Mouse (Mus musculus) layer of hippocampus, adult 9-10 months (tissue): ENCODE data around the gene D930007J09Rik.

Source experiments
- DNase-seq: peaks from one replicate; pipeline ENCODE4 v3.0.0; 2022; ENCODE audit warnings: low spot score

The D930007J09Rik gene

GRCm38 (mm10) chr13:32802259-32803081 is at the start of gene D930007J09Rik:
TSS of gene D930007J09Rik (minus strand) at chr13:32802849.
- DNase-seq, result no peak

DNA sequence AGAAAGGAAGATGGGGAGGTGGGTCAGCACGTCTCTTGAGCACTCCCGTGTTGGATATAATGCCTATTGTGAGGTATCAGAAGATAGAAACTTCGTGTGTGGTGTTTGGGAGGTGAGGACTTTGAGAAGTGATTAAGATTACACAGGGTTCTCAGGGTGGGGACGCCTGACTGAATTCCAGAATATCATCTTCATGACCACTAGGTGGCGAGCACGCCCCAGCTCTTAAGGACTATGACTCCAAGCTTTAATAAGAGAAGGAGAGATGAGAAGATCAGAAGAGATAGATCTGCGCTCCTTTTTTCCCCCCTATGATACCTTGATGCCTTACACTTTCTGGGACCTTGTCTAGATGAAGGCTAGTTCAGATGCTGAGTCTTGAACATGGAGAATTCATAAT is 49.3 kb upstream of the D930007J09Rik start:
- DNase-seq, result peak; percentile 51

- no peak for DNase-seq
These were observed 48.2 kb upstream of the D930007J09Rik start, which contains the start of gene Serpinb1a for GRCm38 (mm10) chr13:32850668-32851404. TSS of gene Serpinb1a (minus strand) at chr13:32851185.

DNA sequence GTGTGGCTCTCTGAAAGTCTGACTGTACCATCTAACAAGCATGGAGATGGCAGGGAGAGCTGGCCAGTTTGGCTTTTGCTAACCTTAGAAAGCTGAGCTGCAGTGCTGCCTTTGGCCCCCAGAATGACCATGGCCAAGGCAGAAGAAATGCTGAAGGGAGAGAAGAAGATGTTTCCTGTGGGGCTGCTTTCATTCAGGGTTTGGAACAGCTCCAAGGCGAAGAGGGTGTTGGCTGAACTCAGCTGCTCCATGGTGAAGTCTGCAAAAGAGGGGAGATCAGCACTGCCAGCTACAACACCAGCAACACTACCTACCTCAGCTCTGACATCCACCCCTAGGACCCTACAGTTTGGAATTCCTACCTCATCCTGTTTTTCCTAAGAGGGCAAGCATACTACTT is 47.5 kb upstream of the D930007J09Rik start:
- DNase-seq, result no peak

GRCm38 (mm10) chr13:32849531-32850123 is 47.0 kb upstream of the D930007J09Rik start:
- no peak for DNase-seq

DNA sequence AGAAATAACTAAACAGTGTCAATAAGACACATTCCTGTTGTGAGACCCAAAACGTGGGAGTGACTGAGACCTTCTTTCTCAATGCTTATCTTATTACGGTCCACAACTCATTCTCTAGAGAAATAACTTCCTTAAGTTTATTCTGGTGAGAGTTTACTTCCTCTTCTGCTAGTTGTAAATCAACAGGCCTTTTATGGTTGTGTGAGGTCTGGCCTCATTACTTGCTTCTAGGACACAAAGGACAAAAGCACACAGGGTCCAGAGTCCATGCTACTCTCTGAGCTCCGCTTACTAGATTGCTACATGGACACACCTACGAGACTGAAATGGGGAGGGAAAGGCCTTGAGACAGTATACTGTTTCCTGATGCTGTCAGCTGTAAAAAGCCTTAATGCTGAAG is 46.4 kb upstream of the D930007J09Rik start:
- no peak for DNase-seq

DNA sequence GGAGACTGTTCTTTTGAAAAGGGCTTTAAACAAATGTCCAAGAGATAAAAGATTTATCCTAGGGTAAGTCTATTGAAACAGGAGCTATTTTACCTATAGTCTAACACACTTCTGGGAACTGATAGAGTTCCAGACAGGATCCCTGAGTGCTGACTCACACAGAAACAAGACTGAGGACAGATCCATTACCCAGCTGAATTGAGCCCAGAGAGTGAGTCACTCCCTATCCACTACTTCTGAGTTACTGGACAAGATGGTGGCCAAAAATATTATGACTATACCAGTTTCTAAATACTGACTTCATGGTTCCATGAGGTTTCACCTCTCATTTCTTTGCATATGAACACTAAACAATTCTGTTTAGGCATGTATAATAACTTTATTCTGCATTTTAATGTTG is 43.6 kb upstream of the D930007J09Rik start:
- DNase-seq, result no peak

DNA sequence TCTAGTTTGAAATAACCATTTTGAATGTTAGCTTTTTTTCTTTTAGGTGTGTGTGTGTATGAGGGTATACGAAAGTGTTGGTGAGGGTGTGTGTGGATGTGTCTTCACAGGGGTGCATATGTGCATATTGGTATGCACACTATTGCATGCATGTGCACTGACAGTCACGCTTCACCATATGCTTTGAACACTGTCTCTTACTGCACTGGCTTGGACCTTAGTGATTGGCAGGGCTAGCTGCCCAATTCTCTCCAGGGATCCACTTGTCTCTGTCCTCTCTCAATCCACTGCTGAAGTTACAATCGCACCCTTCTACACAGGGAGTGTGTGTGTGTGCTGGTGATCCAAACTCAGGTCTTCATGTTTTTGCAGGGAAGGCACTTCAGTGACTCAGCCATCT is 38.7 kb upstream of the D930007J09Rik start:
- no peak for DNase-seq

DNA sequence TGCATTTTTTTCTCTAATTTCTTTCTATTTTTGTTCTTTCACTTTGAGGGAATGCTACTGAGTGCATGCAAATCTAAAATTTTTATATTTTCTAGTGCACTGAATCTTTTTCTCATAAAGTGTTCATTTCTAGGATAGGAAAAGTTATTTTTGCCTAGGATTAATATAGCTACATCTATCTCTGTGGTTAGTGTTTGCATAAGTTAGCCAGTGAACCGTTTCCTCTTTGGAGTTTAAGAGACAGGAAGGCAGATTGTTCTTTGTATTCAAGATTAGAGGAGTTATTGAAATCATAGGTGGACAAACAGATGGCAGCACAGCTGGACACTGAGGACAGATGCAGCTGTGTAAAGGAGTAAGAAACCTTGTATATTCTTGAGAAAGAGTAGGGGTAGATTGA is 36.7 kb upstream of the D930007J09Rik start:
- DNase-seq, result no peak

- no peak for DNase-seq
These were observed 31.9 kb upstream of the D930007J09Rik start for GRCm38 (mm10) chr13:32834513-32834912.

GRCm38 (mm10) chr13:32833237-32833636 is 30.6 kb upstream of the D930007J09Rik start:
- no peak for DNase-seq

DNA sequence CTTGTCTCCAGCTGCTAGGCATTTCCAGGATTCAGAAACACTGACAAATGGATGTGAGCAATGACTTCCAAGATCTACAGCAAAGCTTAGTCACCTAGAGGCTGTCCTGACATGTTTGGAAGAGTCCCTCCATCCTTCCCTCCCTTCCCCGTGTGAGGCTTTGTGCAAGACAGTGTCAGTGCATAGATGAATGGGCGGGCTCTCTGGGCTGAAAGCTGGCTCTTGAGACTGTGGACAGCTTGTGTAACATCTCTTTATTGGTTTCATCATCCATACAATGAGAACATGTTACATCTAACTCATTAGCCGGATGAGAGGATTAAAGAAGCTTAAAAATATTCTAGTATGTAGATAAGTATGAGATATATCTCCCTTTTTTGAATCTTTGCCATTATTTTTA is 30.1 kb upstream of the D930007J09Rik start:
- DNase-seq, result no peak

- DNase-seq, result no peak
These were observed 29.0 kb upstream of the D930007J09Rik start for GRCm38 (mm10) chr13:32831505-32832273.

- DNase-seq, result no peak
These were observed 26.2 kb upstream of the D930007J09Rik start for GRCm38 (mm10) chr13:32828886-32829285.

DNA sequence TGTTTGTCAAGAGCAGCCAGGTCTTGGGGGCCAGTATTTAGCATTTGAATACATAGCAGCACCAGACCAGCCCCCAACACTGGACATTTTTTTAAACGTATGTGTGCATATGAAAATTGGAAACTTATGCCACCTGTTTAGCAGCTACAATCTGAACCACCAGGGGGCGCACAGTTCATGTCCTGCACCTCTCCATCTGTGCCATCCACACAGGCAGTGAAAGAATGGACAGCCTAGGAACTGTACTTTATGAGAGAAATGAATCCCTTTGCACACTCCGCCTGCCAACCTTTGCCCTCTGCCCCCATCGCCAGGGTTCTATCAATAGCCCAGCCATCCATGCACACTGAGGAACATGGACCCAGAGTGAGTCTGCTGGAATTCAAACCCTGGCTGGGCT is 25.3 kb upstream of the D930007J09Rik start:
- DNase-seq, result no peak

- no peak for DNase-seq
These were observed 24.6 kb upstream of the D930007J09Rik start for GRCm38 (mm10) chr13:32827111-32827822.

DNA sequence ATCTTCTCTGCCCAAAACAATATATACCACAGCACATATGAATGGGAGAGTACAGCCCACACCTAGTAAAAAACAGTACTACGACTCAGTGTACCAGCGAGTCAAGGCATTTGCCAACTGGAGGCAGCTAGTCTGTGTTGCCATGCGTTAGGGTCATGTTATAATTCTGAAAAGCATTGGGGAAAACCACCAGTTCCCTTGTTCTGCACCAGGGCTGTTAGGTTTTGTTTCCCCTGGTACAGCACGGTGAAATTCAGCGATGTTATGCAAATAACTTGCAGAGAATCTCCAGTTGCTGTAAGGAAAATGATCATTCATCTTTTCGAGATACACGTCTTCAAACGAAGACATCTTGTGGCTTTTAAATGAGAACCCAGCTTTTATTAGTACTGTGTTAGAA is 22.9 kb upstream of the D930007J09Rik start:
- no peak for DNase-seq

DNA sequence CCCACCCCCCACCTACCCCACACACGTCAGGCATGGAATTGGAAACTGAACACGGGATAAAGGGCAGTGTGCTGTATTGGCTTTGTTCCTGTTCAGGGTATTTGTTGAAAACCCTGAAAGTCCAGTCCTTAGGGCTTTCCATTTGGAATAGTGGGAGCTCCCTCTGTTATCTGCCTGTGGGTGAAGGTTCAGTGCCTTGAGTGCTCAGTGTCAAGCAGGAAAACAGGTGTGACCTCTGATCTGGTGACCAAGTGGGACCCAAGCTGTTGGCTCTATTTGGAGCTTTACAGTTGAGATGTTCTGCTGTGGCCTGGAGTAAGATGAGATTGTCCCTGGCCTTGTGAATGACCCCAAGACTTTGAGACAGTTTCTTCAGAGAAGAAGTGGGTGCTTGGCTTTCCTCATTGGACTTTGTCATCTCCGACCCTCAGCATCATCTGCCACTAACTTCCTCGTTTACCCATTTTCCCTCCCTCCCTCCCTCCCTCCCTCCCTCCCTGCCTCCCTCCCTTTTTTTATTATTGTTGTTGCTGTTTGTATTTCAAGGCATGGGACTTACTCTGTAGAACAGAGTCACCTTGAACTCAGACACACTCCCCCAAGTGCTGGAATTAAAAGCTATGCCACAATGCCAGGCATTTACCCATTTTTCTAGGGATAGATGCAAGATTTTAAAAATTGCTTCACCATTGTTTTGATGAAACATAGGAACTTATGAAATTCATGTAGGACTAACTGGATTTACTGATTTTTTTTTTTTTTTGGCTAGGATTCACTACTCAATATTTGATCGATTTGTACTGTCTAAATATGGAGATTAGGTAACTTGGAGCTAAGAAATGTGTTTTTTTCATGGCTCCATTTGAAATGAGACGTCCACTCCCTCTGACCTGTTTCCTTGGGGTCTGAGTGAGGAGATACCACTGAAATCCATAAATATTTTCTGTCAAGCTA is 22.0 kb upstream of the D930007J09Rik start:
- no peak for DNase-seq

DNA sequence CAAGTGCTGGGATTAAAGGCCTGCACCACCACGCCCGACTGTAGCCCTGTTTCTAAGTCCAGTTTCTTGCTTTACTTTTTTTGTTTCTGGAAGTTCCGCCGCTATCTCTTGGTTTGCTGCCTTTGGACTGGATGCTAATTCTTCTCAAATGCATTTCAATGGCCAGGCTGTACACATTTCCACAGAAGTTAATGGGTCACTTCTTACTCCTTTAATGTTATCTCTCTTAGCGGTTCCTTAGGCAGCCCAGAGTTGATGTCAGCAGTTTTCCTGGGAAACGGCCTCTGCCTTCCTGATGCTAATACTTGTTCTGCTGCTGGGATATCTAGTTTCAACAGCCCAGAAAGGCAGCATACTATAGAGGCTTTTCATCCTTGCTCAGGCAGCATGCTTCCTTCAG is 20.5 kb upstream of the D930007J09Rik start:
- DNase-seq, result no peak

- DNase-seq, result no peak
These were observed 19.0 kb upstream of the D930007J09Rik start for GRCm38 (mm10) chr13:32821671-32822070.
